Mouse (Mus musculus) erythroblast, embryonic 14.5 days (primary cell): ENCODE measurements around the gene Olfml3. TPM values are rescaled to one million over a fixed set of nuclear protein-coding genes. Genes with fewer than 3 reads are reported as not detected.

Experiments
- H3K27me3 ChIP-seq: 2 replicates; pipeline ENCODE4 v1.6.1; 2012; ENCODE audit warnings: inconsistent platforms; ENCODE audit not compliant: control insufficient read depth
- H3K36me3 ChIP-seq: 2 replicates; pipeline ENCODE4 v1.6.1; 2012; ENCODE audit warnings: mild to moderate bottlenecking, inconsistent platforms; ENCODE audit not compliant: control insufficient read depth
- H3K4me1 ChIP-seq: 2 replicates; pipeline ENCODE4 v1.6.1; 2012; ENCODE audit warnings: inconsistent platforms; ENCODE audit not compliant: control insufficient read depth
- H3K4me3 ChIP-seq: replicated peaks from 2 replicates; pipeline ENCODE3; 2012; ENCODE audit warnings: moderate library complexity, mild to moderate bottlenecking, inconsistent platforms
- H3K9me3 ChIP-seq: 2 replicates; pipeline ENCODE4 v1.6.1; 2012; ENCODE audit warnings: low read length, inconsistent platforms, mixed read lengths; ENCODE audit not compliant: control insufficient read depth
- GATA1 ChIP-seq: IDR thresholded peaks from 2 replicates; pipeline ENCODE4 v1.6.1; 2012; ENCODE audit warnings: low read length, inconsistent platforms, mixed read lengths
- TAL1 ChIP-seq: IDR thresholded peaks from 3 replicates; pipeline ENCODE4 v1.6.1; 2012; ENCODE audit warnings: low read length, inconsistent platforms, mixed read lengths
- polyA plus RNA-seq: library from polyadenylated mRNA; stranded (reverse); fragments of >175 nt; gene quantifications from 2 replicates; pipeline ENCODE4 v1.2.3, GENCODE M21; 2012

The Olfml3 gene
- polyA plus RNA-seq, 1 experiment = 0.05 TPM

DNA sequence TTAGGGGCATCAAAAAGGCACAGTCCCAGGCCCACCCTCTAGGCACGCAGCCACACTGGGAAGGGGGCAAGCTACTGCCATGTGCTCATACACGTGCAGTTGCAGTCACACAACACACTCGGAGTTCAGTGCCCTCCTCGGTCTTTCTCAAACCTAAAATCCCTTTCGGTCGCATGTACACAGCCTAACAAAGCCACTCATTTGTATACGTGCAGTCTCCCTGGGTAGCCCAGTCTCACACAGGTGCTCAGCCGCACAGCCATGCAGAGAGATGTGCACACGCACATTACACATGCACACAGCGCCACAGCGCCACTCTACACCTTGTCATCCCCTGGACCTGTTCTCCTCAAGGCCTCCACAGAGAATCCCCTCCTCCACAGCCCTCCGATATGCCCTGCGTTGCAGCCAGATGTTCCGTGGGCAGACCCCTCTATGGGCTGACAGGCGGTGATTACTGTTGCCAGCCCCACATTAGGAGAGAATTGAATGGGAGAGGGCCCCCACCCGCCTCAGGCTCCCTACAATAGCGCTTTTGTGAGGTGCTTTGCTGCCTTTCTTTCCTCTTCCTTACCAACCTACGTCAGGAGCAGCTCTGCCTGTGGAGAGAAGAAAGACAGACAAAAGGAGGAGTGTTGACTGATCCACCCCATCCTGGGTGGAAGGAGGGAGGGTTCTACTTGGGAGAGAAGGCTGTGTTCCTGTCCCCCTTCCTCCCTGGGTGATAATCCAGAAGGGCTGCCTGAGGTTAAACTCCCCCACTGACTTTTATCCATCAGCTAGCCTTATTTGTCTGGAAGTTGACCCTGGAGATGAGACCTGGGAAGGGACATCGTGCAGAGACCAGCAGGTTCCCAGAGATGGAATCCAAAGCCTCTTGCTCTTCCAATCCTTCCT lies 3.8 kb downstream of the Olfml3 start:
- Histone ChIP-seq H3K36me3 (peaks cover 47% of the 10 kb centered on the region), H3K4me1 (peaks cover 19% of the 10 kb centered on the region), H3K9me3 (no peaks in the 10 kb centered on the region), H3K4me3 (no peak overlapping the region), H3K27me3 (no peaks in the 10 kb centered on the region)
- no peak for TF ChIP-seq TAL1
- no peak for TF ChIP-seq GATA1

DNA sequence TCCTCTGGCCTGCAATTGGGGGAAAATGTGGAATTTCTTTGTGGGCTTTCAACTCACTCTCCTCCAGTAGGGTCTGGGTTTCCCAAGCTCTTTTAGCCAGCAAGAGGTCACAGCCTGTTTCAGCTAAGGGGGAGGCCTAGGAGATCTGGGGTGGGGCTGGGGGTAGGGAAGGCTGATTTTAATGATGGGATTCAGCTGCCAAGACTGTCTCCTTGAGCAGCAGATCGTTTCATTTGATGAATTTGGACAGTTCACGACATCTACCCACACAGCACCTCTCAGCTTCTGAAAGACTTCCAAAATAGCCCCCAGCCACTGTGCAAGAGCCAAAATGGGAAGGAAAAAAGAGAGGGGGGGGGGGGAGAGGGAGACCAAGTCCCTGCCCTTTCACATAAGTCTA lies 4.6 kb downstream of the Olfml3 start:
- Histone ChIP-seq H3K4me1 (peaks cover 12% of the 10 kb centered on the region), H3K36me3 (peaks cover 41% of the 10 kb centered on the region), H3K27me3 (no peaks in the 10 kb centered on the region), H3K4me3 (no peak overlapping the region), H3K9me3 (no peaks in the 10 kb centered on the region)
- TF ChIP-seq GATA1 = no peak
- no peak for TF ChIP-seq TAL1

DNA sequence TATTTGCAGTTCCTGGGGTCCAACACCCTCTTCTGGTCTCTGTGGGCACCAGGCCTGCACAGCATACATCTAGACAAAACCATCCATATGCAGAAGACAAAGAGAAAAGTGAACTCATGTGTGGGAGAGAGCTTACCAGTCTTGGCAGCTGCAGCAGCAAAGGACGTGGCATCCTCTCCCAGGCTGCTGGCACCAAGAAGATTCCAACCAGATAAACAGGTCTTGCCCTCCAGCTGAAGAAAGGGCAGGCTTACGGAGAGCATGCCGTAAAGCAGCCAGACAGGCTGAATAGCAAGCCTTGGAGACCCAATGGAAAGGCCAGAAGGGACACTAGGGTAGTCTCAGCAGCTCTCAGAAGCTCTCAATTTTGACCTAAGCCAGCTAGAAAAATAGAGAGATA lies 5.7 kb downstream of the Olfml3 start:
- H3K9me3 ChIP-seq = no peaks in the 10 kb centered on the region
- peaks cover 31% of the 10 kb centered on the region for H3K36me3 ChIP-seq
- H3K4me3 ChIP-seq = no peak overlapping the region
- H3K4me1 ChIP-seq = peaks cover 6% of the 10 kb centered on the region
- H3K27me3 ChIP-seq = peaks cover 2% of the 10 kb centered on the region; the same call in 1 of the 2 replicates
- TF ChIP-seq TAL1 (no peak), GATA1 (no peak)

DNA sequence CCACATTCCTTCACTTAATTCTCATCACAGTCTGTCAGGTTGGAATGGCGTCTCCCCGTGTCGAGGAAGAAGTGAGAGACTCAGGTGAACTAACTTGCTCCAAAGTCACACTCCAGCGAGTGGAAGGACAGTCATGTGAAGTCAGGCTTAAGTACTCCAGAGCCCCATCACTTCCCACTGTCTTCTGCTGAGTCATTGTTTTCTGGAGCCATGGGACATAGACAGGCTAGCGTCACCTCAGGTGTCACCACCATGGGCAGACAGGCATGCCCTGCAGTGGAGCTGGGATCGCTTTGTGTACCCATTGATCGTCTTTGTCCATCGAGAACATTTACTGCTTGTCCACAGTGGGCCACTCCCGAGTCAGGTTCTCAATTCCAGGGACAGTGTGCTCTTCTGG lies 8.0 kb downstream of the Olfml3 start:
- H3K4me3 ChIP-seq = no peak overlapping the region
- H3K36me3 ChIP-seq = peaks cover 8% of the 10 kb centered on the region
- peaks cover 6% of the 10 kb centered on the region for H3K4me1 ChIP-seq
- H3K27me3 ChIP-seq = peaks cover 2% of the 10 kb centered on the region; the same call in 1 of the 2 replicates
- no peaks in the 10 kb centered on the region for H3K9me3 ChIP-seq
- TF ChIP-seq GATA1 (no peak), TAL1 (no peak)

DNA sequence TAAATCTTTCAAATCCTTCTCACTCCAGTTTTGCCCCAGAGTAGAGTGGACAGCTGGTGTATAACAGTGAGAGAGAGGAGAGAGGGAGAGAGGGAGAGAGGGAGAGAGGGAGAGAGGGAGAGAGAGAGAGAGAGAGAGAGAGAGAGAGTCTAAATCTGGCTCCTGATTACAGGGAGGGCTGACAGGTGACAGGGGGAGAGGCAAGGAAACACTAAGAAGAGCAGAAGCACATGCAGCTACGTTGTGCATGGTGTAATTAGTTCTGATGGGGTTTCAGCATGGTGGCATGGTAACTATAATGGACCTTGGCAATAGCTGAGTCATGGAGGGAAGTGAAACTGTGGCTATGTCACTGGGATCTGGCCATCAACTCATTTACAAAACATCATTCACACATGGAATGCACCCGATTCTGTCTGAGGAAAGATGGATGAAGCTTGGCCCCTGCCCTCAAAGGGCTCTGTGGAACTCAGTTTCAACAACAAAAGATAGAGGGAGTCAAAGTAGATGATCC lies 9.9 kb downstream of the Olfml3 start:
- Histone ChIP-seq H3K4me1 (peaks cover 6% of the 10 kb centered on the region), H3K4me3 (no peak overlapping the region), H3K27me3 (peaks cover 2% of the 10 kb centered on the region; the same call in 1 of the 2 replicates), H3K9me3 (no peaks in the 10 kb centered on the region), H3K36me3 (no peaks in the 10 kb centered on the region)
- TF ChIP-seq TAL1 (no peak), GATA1 (no peak)

DNA sequence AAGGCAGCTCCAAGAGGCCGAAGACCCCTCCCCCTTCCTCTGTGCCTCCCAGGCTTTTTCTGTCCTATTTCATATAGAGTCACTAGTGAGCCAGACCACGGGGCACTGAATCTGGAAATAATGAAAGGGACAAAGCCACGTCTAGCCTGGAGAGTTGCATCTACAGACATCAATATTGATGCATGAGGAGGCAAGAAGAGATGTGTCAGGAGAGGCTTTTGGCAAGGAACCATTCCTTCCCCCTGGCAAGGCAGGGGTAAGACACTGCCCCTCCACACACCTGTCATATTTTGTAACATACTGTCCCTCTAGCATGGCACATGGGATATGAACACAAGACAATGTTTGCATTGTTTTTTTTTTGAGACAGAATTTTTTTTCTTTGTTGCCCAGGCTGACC lies 11.2 kb downstream of the Olfml3 start:
- TF ChIP-seq GATA1 (no peak), TAL1 (no peak)
- Histone ChIP-seq H3K27me3 (peaks cover 2% of the 10 kb centered on the region; the same call in 1 of the 2 replicates), H3K4me3 (no peak overlapping the region), H3K4me1 (peaks cover 6% of the 10 kb centered on the region), H3K36me3 (no peaks in the 10 kb centered on the region), H3K9me3 (no peaks in the 10 kb centered on the region)

DNA sequence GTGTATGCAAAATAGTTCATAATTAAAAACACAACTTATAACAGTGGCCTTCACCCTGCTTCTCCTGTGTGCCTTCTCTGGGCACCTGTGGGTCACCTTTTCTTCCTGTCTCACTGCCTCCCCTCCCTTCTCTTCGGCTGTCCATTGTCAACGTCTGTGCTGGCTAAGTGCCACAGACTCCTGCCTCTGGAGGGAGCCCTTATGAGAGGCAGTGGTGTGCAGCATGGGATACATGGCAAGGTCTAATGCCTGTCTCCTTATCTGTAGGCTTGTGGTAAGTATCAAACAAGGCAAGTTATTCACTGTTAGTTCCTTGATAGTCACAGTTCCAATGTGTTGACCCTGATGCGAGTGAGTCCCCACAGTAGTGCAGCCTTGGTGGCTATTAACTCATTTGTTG lies 13.7 kb downstream of the Olfml3 start:
- H3K4me3 ChIP-seq = no peak overlapping the region
- peaks cover 2% of the 10 kb centered on the region; the same call in 1 of the 2 replicates for H3K27me3 ChIP-seq
- no peaks in the 10 kb centered on the region; the same call in 1 of the 2 replicates for H3K4me1 ChIP-seq
- no peaks in the 10 kb centered on the region for H3K36me3 ChIP-seq
- H3K9me3 ChIP-seq = no peaks in the 10 kb centered on the region
- TF ChIP-seq GATA1 (no peak), TAL1 (no peak)

DNA sequence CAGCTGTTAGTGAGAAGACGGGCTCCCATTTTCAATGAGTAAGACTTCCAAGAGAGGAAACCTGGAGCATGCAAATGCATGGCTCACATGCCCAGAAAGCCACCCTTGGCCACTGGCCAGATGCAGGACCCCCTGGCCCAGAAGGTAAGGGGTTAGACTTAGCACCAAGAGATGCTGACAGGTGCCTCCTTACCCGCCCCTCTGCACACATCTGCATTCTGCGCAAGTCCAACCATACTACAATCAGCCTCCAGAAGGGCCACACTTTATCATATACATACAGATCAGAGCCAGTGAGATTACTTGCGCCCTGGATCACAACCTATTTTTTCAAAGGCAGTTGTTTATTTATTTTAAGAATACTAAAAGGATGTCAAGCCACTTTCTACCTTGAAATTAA lies 19.1 kb downstream of the Olfml3 start:
- Histone ChIP-seq H3K4me3 (no peak overlapping the region), H3K4me1 (no peaks in the 10 kb centered on the region), H3K9me3 (no peaks in the 10 kb centered on the region), H3K27me3 (no peaks in the 10 kb centered on the region), H3K36me3 (no peaks in the 10 kb centered on the region)
- no peak for TF ChIP-seq TAL1
- no peak for TF ChIP-seq GATA1
